Mouse (Mus musculus) erythroid progenitor cell, adult 5-6 weeks (primary cell): ENCODE data around the gene Prpf6. TPM values are rescaled to one million over a fixed set of nuclear protein-coding genes. Genes with fewer than 3 reads are reported as not detected.

Source experiments
- ATAC-seq: replicated peaks from 2 replicates; pipeline ENCODE4 v1.8.0; 2016; ENCODE audit warnings: moderate number of reproducible peaks, mild to moderate bottlenecking, moderate TSS enrichment, inconsistent platforms; ENCODE audit not compliant: poor library complexity, low FRiP score, severe bottlenecking
- total RNA-seq, 2 experiments: library from RNA; stranded (forward) in 1 of 2; stranded (reverse) in 1 of 2; fragments of 150-400 nt in 1 of 2; fragments of 186-747, 209-891 nt in 1 of 2; gene quantifications; 2 replicates each; pipeline versions ENCODE4 v1.2.3 to v1.2.4; 2015 to 2017; ENCODE audit warnings: low replicate concordance in 2 of 2

Gene Prpf6
- total RNA-seq (2015; ENCODE audit: low replicate concordance) (11.7 and 13.0 TPM in 2 replicates), total RNA-seq (2017; ENCODE audit: low replicate concordance) (28.1 and 33.1 TPM in 2 replicates)

- ATAC-seq = no peak
These were observed at the start of gene Prpf6 for GRCm38 (mm10) chr2:181591528-181592085. Gene Prpf6, plus strand, starts transcription at chr2:181591868.

DNA sequence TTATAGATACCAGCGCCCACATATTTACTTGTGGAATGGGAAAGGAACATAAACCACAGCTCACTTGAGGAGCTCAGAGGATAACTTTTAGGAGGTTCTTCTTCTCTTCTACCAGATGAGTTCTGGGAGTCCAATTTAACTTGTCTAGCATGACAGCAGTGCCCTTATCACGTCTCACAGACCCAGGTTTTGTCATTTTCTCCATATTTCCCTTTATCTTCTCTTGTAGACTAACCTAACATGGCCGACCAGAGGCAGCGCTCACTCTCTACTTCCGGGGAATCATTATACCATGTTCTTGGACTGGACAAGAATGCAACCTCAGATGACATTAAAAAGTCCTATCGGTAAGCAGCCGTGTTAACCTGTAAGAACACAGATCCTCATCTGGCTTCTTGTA lies 45.5 kb upstream of the Prpf6 start:
- ATAC-seq = peak; percentile 55

DNA sequence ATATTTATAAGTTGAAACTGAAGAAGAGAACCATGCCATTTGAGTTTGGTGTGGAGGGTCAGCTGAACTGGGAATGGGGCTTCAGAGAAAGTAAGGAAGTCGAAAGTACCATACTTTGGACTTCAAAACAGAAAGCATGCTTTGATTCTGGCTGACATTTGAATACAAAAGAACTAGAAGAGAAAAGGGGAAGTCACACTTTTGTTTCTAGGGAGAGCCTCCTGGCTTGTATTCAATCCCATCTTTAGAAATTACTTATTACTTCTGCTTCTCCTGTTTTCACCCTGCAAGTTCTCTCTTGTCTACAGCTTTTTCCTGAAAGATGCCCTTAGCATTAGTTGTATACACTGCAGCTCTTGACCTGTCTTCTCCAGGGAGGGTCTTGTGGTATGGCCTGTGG lies 43.4 kb upstream of the Prpf6 start:
- ATAC-seq = no peak

DNA sequence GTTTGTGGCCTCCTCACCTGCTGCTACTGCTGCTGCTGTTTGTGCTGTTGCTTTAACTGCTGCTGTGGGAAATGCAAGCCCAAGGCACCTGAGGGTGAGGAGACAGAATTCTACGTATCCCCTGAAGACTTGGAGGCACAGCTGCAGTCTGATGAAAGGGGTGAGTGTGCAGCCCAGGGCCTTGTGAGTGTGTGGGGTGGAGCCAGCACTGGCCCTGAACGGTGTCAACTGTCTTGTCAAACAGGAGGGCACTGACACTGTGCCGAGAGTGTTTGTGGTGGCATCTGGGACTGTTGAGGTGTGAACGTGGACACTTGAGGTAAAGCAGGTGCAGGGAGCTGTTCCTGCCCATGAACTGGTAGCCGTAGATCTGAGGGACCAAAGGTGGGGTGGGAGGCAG lies 43.0 kb upstream of the Prpf6 start:
- ATAC-seq = no peak

DNA sequence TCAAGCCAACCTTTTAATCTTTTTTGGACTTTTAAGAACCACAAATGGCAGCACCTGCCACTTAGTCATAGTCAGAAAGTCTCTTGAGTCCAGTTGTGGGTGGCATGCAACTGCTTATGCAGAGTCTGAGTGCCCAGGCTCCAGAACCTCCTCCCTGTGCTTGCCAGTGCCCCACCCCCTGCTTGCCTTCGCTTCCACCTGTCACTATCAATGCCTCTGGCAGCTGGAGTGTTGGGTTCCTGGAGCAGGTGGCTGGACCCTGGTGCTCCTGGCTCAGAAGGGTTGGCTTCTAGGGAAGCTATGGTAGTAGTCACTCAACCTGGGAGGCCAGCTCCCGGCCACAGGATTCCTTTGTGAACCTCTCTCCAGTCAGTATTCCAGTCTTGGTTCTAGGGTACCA lies 41.4 kb upstream of the Prpf6 start:
- ATAC-seq = no peak

DNA sequence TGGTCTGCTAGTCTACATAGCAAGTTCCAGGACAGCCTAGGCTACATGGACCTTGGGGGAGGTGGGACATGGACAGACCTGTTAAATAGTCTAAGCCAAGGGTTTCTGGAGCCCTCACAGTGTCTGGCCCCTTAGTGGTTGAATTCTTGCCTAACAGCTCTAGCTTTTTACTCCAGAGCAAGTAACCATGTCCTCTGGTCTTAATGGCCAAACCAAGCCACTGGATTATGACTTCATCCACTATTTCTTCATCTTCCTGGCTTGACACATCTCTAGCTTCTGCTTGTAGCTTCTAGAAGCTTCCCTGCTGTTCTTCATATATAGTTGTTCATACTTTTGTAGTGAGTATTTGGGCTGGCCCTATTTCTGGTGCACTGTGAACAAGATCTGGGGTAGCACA lies 37.9 kb upstream of the Prpf6 start:
- ATAC-seq = no peak

- no peak for ATAC-seq
These were observed 24.3 kb upstream of the Prpf6 start for GRCm38 (mm10) chr2:181567338-181567737.

DNA sequence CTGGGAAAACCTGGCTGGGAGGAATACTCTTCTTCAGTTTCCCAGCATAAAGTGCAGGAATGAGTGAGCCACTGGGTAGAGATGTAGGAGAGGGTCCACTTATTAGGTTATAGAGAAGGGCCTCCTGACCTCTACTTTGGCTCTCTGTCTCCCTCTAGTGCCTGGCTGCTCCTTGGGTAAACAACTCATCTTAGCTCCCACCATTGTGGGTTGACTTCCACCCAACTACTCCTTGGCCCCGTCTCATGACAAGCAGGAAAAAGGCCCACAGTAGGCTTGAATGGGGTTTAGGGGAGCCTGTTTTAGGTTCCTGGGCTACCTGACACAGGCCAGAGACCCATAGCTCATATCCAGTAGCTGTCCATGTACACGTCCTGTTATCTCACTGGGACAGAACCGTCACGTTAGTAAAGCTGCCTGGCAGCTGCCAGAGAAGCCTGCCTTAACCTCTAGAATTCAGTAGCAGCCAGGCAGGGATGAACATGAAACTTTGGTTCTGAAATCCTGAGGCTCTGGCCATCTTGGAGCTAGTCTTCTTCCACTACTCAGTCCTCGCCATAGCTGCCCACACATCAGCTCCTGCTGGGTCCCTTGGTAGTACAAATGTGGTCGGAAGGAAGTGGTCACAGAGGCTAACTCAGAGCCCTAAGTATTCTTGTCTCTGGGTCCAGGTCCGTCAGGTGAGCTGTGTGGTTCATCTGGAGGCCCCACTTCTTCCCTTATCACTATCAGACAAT lies 23.2 kb upstream of the Prpf6 start:
- ATAC-seq = peak; percentile 83

DNA sequence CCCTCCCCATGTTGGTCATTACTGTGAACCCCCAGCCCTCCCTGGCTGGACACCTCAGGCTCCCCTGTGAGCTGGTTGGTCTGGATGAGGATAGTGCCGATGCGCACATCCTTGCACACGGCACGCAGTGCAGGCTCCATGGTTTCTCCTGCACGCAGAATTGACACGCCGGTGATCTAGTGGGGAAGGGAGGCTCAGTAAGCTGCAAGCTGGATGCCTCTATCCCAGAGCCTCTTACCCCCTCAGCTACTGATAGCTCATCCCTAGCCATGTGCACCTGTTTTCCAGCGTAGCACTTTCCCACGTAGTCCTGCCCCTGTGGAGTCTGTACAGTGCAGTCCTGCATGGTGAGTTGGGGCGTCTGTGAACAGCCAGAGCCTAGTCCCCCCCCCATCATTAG lies 21.8 kb upstream of the Prpf6 start:
- no peak for ATAC-seq

- ATAC-seq = no peak
These were observed 21.3 kb upstream of the Prpf6 start for GRCm38 (mm10) chr2:181570375-181570774.

DNA sequence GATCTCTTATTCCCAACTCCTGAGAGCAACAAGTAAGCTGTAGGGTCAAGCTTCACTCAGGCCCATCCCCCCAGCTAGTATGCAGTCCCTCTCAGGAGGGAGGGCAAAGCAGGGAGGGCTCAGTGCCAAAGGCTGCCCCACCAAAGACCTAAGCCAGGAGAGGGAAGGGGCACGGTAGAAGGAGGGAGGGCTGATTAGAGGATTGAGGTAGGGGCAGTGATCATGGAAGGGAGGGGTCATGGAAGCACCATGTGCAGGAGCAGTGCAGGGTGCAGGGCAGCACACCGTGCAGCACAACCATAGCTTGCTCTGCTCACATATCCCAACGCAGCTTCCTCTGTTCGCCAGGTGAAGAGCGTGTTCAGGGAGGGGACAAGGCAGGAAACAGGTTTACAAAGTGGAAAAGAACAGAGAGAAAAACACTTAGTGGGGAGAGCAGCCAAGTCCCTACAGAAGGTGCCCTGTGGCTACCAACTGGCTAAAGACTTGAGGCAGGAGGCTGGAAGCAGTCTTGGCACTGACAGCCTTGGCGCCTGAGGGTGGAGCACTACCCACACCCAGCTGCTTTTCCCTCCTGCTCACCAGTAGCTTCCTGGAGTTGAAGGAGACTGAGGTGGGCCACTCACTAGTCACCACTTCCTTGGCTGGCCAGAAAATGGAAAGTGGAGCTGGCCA lies 20.6 kb upstream of the Prpf6 start:
- no peak for ATAC-seq

- no peak for ATAC-seq
These were observed 19.6 kb upstream of the Prpf6 start for GRCm38 (mm10) chr2:181571941-181572670.

- ATAC-seq = no peak
These were observed 18.4 kb upstream of the Prpf6 start for GRCm38 (mm10) chr2:181572921-181573920.

- no peak for ATAC-seq
These were observed 17.7 kb upstream of the Prpf6 start for GRCm38 (mm10) chr2:181573961-181574360.

GRCm38 (mm10) chr2:181574921-181575545 lies 16.6 kb upstream of the Prpf6 start:
- no peak for ATAC-seq

GRCm38 (mm10) chr2:181576613-181577012 lies 15.1 kb upstream of the Prpf6 start:
- ATAC-seq = no peak

- no peak for ATAC-seq
These were observed 14.5 kb upstream of the Prpf6 start for GRCm38 (mm10) chr2:181577126-181577525.

GRCm38 (mm10) chr2:181577981-181578581 lies 13.6 kb upstream of the Prpf6 start:
- ATAC-seq = no peak
